8 mouse cellular contexts compared by ENCODE assay signal in genomic region chrX:73458877-73459392, GRCm38 (mm10). TPM values are rescaled to one million over a fixed set of nuclear protein-coding genes. Genes with fewer than 3 reads are reported as not detected.
DNase-seq lines count a peak whose midpoint lies in the region; ATAC-seq and TF ChIP-seq lines count a peak whose summit lies in the region.

Gene Haus7 (minus strand): TSS chrX:73459044.

- peak; percentile 97 for DNase-seq in 416B (ENCODE audit: low read depth)
- DNase-seq in heart, adult 8-10 months (ENCODE audit: low spot score): peak; percentile 92
- peak; percentile 96 for DNase-seq in kidney, adult 9 months
- peak; percentile 94 for DNase-seq in limb, embryonic 14.5 days (ENCODE audit: low spot score)
- DNase-seq in midbrain, postnatal 0 days (ENCODE audit: low spot score): peak; percentile 96
- DNase-seq in spleen, postnatal 14 days (ENCODE audit: low spot score in 2 of 2): peak; percentile 75 to 78

- no peaks in the 10 kb centered on the region for H3K27me3 ChIP-seq in embryonic facial prominence, embryonic 15.5 days
- H3K27me3 ChIP-seq in limb, embryonic 14.5 days (ENCODE audit: control insufficient read depth, insufficient read depth, low read length): no peaks in the 10 kb centered on the region
- H3K27me3 ChIP-seq in midbrain, postnatal 0 days (ENCODE audit: insufficient read depth, low read length): no peaks in the 10 kb centered on the region

- no peaks in the 10 kb centered on the region for H3K4me1 ChIP-seq in bone marrow, adult 2 months (ENCODE audit: control insufficient read depth, insufficient read depth, low read length)
- H3K4me1 ChIP-seq in embryonic facial prominence, embryonic 15.5 days: no peaks in the 10 kb centered on the region
- H3K4me1 ChIP-seq in limb, embryonic 14.5 days (ENCODE audit: control insufficient read depth, insufficient read depth, low read length): no peaks in the 10 kb centered on the region
- H3K4me1 ChIP-seq in midbrain, postnatal 0 days (ENCODE audit: insufficient read depth, low read length): no peaks in the 10 kb centered on the region

- 0 out of 2 replicates have a peak, but pooled peaks have one; percentile 32 for TF ChIP-seq POLR2A in bone marrow, adult 2 months (IDR thresholded peaks at IDR 0.05; ENCODE audit: borderline replicate concordance, control insufficient read depth, low read depth, low read length)
- TF ChIP-seq POLR2A in limb, embryonic 14.5 days (IDR thresholded peaks at IDR 0.05; ENCODE audit: borderline replicate concordance, extremely low read depth, insufficient read depth, insufficient read length): no peak

- H3K9ac ChIP-seq in embryonic facial prominence, embryonic 15.5 days: peak within 1 kb of the TSS; percentile 33; the same call in 1 of the 2 replicates
- H3K9ac ChIP-seq in limb, embryonic 14.5 days (ENCODE audit: low read depth, low read length, severe bottlenecking): peak within 1 kb of the TSS; percentile 52
- peak within 1 kb of the TSS; percentile 46; the same call in 1 of the 2 replicates for H3K9ac ChIP-seq in midbrain, postnatal 0 days (replicated peaks; ENCODE audit: low read length, poor library complexity, severe bottlenecking)

- H3K9me3 ChIP-seq in embryonic facial prominence, embryonic 15.5 days (replicated peaks): no peaks in the 10 kb centered on the region
- no peaks in the 10 kb centered on the region for H3K9me3 ChIP-seq in limb, embryonic 14.5 days (ENCODE audit: control insufficient read depth, low read length)
- no peaks in the 10 kb centered on the region for H3K9me3 ChIP-seq in midbrain, postnatal 0 days (ENCODE audit: low read length)

- no peak within 1 kb of the TSS for H3K27ac ChIP-seq in bone marrow, adult 2 months (ENCODE audit: control insufficient read depth, insufficient read depth, low read depth, low read length, poor library complexity)
- no peak within 1 kb of the TSS; the same call in 1 of the 2 replicates for H3K27ac ChIP-seq in embryonic facial prominence, embryonic 15.5 days (replicated peaks)
- H3K27ac ChIP-seq in limb, embryonic 14.5 days (replicated peaks; ENCODE audit: low read depth, low read length): no peak within 1 kb of the TSS
- no peak within 1 kb of the TSS for H3K27ac ChIP-seq in midbrain, postnatal 0 days (ENCODE audit: low read depth, low read length)

- H3K36me3 ChIP-seq in embryonic facial prominence, embryonic 15.5 days: no peaks in the 10 kb centered on the region
- H3K36me3 ChIP-seq in limb, embryonic 14.5 days (ENCODE audit: control insufficient read depth, insufficient read depth, low read length): no peaks in the 10 kb centered on the region
- H3K36me3 ChIP-seq in midbrain, postnatal 0 days (ENCODE audit: insufficient read depth, low read length): no peaks in the 10 kb centered on the region

- 16% methylated on average over 25 of the region's 26 CpGs for WGBS in bone marrow, adult 2 months
- 11% methylated on average over 26 of the region's 26 CpGs for WGBS in embryonic facial prominence, embryonic 15.5 days
- WGBS in limb, embryonic 14.5 days: 25% methylated on average over 26 of the region's 26 CpGs
- WGBS in midbrain, postnatal 0 days: 20% methylated on average over 25 of the region's 26 CpGs

- peak; percentile 100 for ATAC-seq in embryonic facial prominence, embryonic 15.5 days (ENCODE audit: insufficient number of reproducible peaks, low FRiP score, low TSS enrichment, low read depth)
- peak; percentile 100 for ATAC-seq in limb, embryonic 14.5 days (ENCODE audit: low FRiP score, low read depth)
- ATAC-seq in midbrain, postnatal 0 days (ENCODE audit: low FRiP score): peak; percentile 100

- TF ChIP-seq CTCF in bone marrow, adult 2 months (IDR thresholded peaks at IDR 0.05; ENCODE audit: control insufficient read depth, insufficient read depth, low read length): peak; percentile 44
- peak; percentile 70 for TF ChIP-seq CTCF in midbrain, postnatal 0 days (IDR thresholded peaks at IDR 0.05)

- H3K4me3 ChIP-seq in bone marrow, adult 2 months (replicated peaks; ENCODE audit: control insufficient read depth, low read depth, low read length): peak within 1 kb of the TSS; percentile 96
- H3K4me3 ChIP-seq in embryonic facial prominence, embryonic 15.5 days (replicated peaks): peak within 1 kb of the TSS; percentile 53
- peak within 1 kb of the TSS; percentile 49 for H3K4me3 ChIP-seq in limb, embryonic 14.5 days (replicated peaks; ENCODE audit: low read length)
- peak within 1 kb of the TSS; percentile 52 for H3K4me3 ChIP-seq in midbrain, postnatal 0 days (ENCODE audit: low read depth, low read length)

- H3K4me2 ChIP-seq in embryonic facial prominence, embryonic 15.5 days (replicated peaks): peak within 1 kb of the TSS; percentile 56
- peak within 1 kb of the TSS; percentile 54 for H3K4me2 ChIP-seq in limb, embryonic 14.5 days (replicated peaks; ENCODE audit: low read depth, low read length, severe bottlenecking)
- peak within 1 kb of the TSS; percentile 56 for H3K4me2 ChIP-seq in midbrain, postnatal 0 days (ENCODE audit: low read depth, low read length, poor library complexity, severe bottlenecking)

RNA-seq across cellular contexts. Expression of gene Haus7, which starts in this region (rescaled TPM):
- 31.7 and 52.9 TPM in 2 replicates for polyA plus RNA-seq in bone marrow, adult 2 months (2011; ENCODE audit: insufficient read depth, insufficient read length, low replicate concordance, missing spikeins)
- 56.5 and 58.7 TPM in 2 replicates for polyA plus RNA-seq in embryonic facial prominence, embryonic 15.5 days (2015; fragmentation: Nextera tagmentation; extraction: Ambion mirVana)
- 1 to 10 TPM; 5.0 to 6.3 (median 5.4) TPM for total RNA-seq in heart, adult 8-10 months (2022)
- 39.6 and 48.7 TPM in 2 replicates for polyA plus RNA-seq in limb, embryonic 14.5 days (2012; rRNA removed)
- polyA plus RNA-seq in limb, embryonic 14.5 days (2014; fragmentation: Nextera tagmentation; extraction: Ambion mirVana): 56.1 and 61.6 TPM in 2 replicates
- total RNA-seq in midbrain, postnatal 0 days (2014; rRNA removed): 30.7 and 34.7 TPM in 2 replicates
- 61.7 and 63.6 TPM in 2 replicates for polyA plus RNA-seq in midbrain, postnatal 0 days (2015; fragmentation: Nextera tagmentation; extraction: Ambion mirVana)
